Mouse (Mus musculus) bone marrow, adult 2 months (tissue): Measurements from ENCODE around the gene Myom3.

Source experiments
- CTCF ChIP-seq: fragments of 200-500 bp; IDR thresholded peaks from 2 replicates; pipeline ENCODE4 v1.5.1; 2011; ENCODE audit warnings: low read length, control low read depth; ENCODE audit not compliant: control insufficient read depth, insufficient read depth
- POLR2A ChIP-seq: fragments of 200-500 bp; IDR thresholded peaks from 2 replicates; pipeline ENCODE4 v1.6.1; 2011; ENCODE audit warnings: low read depth, mild to moderate bottlenecking, control low read depth, low read length, borderline replicate concordance; ENCODE audit not compliant: control insufficient read depth

DNA sequence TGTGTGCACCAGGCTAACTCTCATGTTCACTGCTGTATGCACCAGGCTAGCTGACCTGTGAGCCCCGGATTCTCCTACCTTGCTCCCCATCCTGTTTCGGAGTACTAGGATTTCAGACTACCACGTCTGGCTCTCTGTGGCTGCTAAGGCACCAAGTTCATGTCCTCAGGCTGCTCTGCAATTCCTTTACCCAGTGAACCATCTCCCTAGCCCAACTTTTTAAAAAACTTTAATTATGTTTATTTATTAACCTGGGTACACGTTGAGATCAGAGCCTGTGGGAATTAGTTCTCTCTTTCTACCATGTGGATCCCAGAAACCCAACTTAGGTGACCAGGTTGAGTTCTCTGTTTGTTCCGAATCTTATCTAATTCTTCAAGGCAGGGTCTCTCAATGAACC lies 27.1 kb downstream of the Myom3 start:
- TF ChIP-seq POLR2A = no peak
- no peak for TF ChIP-seq CTCF
